Mouse (Mus musculus): ENCODE measurements around the gene Tubb4a. TPM values are rescaled to one million over a fixed set of nuclear protein-coding genes. Genes with fewer than 3 reads are reported as not detected.

The Tubb4a gene
- polyA plus RNA-seq, 1 experiment from 2014 or later = 5.7 TPM

- no peaks in the 10 kb centered on the region for H3K36me3 ChIP-seq (ENCODE audit: control insufficient read depth, insufficient read depth)
- WGBS = 91% methylated on average over 3 of the region's 3 CpGs
- 0 out of 2 replicates have a peak, but pooled peaks cover 2% of the 10 kb centered on the region for H3K27me3 ChIP-seq (ENCODE audit: control insufficient read depth, insufficient read depth, low read length)
- H3K27ac ChIP-seq (ENCODE audit: low read length) = no peak overlapping the region
- H3K9me3 ChIP-seq (replicated peaks; ENCODE audit: control insufficient read depth, low read length) = no peaks in the 10 kb centered on the region
- no peaks in the 10 kb centered on the region for H3K4me1 ChIP-seq (ENCODE audit: control insufficient read depth, insufficient read depth, low read length)
- no peak overlapping the region for H3K9ac ChIP-seq (ENCODE audit: low read length)
- no peak overlapping the region for H3K4me2 ChIP-seq (ENCODE audit: low read depth, low read length)
- no peak for ATAC-seq (replicated peaks; ENCODE audit: extremely low read depth, insufficient read depth, low FRiP score)
- no peak overlapping the region for H3K4me3 ChIP-seq (ENCODE audit: low read length)
These were observed 6.6 kb upstream of the Tubb4a start for GRCm38 (mm10) chr17:57094222-57094621.

GRCm38 (mm10) chr17:57085970-57086757 is 1.4 kb downstream of the Tubb4a start:
- no peak overlapping the region for H3K9ac ChIP-seq (ENCODE audit: low read length)
- 84% methylated on average over 11 of the region's 11 CpGs for WGBS
- H3K4me3 ChIP-seq (ENCODE audit: low read length) = no peak overlapping the region

GRCm38 (mm10) chr17:57082481-57082880 is 5.1 kb downstream of the Tubb4a start:
- Histone ChIP-seq H3K9ac (ENCODE audit: low read length) (no peak overlapping the region), H3K27ac (ENCODE audit: low read length) (no peak overlapping the region), H3K4me1 (ENCODE audit: control insufficient read depth, insufficient read depth, low read length) (peaks cover 6% of the 10 kb centered on the region), H3K27me3 (ENCODE audit: control insufficient read depth, insufficient read depth, low read length) (0 out of 2 replicates have a peak, but pooled peaks cover 6% of the 10 kb centered on the region), H3K9me3 (replicated peaks; ENCODE audit: control insufficient read depth, low read length) (no peaks in the 10 kb centered on the region), H3K36me3 (ENCODE audit: control insufficient read depth, insufficient read depth) (no peaks in the 10 kb centered on the region), H3K4me3 (ENCODE audit: low read length) (no peak overlapping the region), H3K4me2 (ENCODE audit: low read depth, low read length) (no peak overlapping the region)
- ATAC-seq (replicated peaks; ENCODE audit: extremely low read depth, insufficient read depth, low FRiP score) = no peak
- 72% methylated on average over 5 of the region's 5 CpGs for WGBS

More at GRCm38 (mm10) chr17:57085970-57086757, 1.4 kb downstream of the Tubb4a start:
- ATAC-seq (replicated peaks; ENCODE audit: extremely low read depth, insufficient read depth, low FRiP score) = no peak
- H3K27ac ChIP-seq (ENCODE audit: low read length) = no peak overlapping the region
- no peaks in the 10 kb centered on the region for H3K9me3 ChIP-seq (replicated peaks; ENCODE audit: control insufficient read depth, low read length)
- H3K4me2 ChIP-seq (ENCODE audit: low read depth, low read length) = no peak overlapping the region
- H3K4me1 ChIP-seq (ENCODE audit: control insufficient read depth, insufficient read depth, low read length) = peaks cover 6% of the 10 kb centered on the region
- peaks cover 16% of the 10 kb centered on the region for H3K27me3 ChIP-seq (ENCODE audit: control insufficient read depth, insufficient read depth, low read length)
- no peaks in the 10 kb centered on the region for H3K36me3 ChIP-seq (ENCODE audit: control insufficient read depth, insufficient read depth)

- Histone ChIP-seq H3K27ac (ENCODE audit: low read length) (no peak overlapping the region), H3K4me3 (ENCODE audit: low read length) (no peak overlapping the region), H3K4me2 (ENCODE audit: low read depth, low read length) (no peak overlapping the region), H3K36me3 (ENCODE audit: control insufficient read depth, insufficient read depth) (no peaks in the 10 kb centered on the region), H3K9ac (ENCODE audit: low read length) (no peak overlapping the region), H3K4me1 (ENCODE audit: control insufficient read depth, insufficient read depth, low read length) (no peaks in the 10 kb centered on the region), H3K27me3 (ENCODE audit: control insufficient read depth, insufficient read depth, low read length) (no peaks in the 10 kb centered on the region), H3K9me3 (replicated peaks; ENCODE audit: control insufficient read depth, low read length) (no peaks in the 10 kb centered on the region)
- WGBS = 92% methylated on average over 31 of the region's 31 CpGs
- ATAC-seq (replicated peaks; ENCODE audit: extremely low read depth, insufficient read depth, low FRiP score) = no peak
These were observed 6.2 kb downstream of the Tubb4a start for GRCm38 (mm10) chr17:57081234-57081842.

- Histone ChIP-seq H3K4me1 (ENCODE audit: control insufficient read depth, insufficient read depth, low read length) (no peaks in the 10 kb centered on the region), H3K9me3 (replicated peaks; ENCODE audit: control insufficient read depth, low read length) (no peaks in the 10 kb centered on the region), H3K4me3 (ENCODE audit: low read length) (no peak overlapping the region), H3K4me2 (ENCODE audit: low read depth, low read length) (no peak overlapping the region), H3K27ac (ENCODE audit: low read length) (no peak overlapping the region), H3K27me3 (ENCODE audit: control insufficient read depth, insufficient read depth, low read length) (no peaks in the 10 kb centered on the region), H3K36me3 (ENCODE audit: control insufficient read depth, insufficient read depth) (no peaks in the 10 kb centered on the region), H3K9ac (ENCODE audit: low read length) (no peak overlapping the region)
- ATAC-seq (replicated peaks; ENCODE audit: extremely low read depth, insufficient read depth, low FRiP score) = no peak
- WGBS = 72% methylated on average over 3 of the region's 3 CpGs
These were observed 7.7 kb downstream of the Tubb4a start for GRCm38 (mm10) chr17:57079919-57080318.

GRCm38 (mm10) chr17:57078336-57078735 is 9.2 kb downstream of the Tubb4a start, which contains the start of gene Dennd1c:
TSS of gene Dennd1c (minus strand) at chr17:57078514.
- 35% methylated on average over 6 of the region's 6 CpGs for WGBS
- H3K9me3 ChIP-seq (replicated peaks; ENCODE audit: control insufficient read depth, low read length) = no peaks in the 10 kb centered on the region
- no peak within 1 kb of the TSS; the same call in 1 of the 2 replicates for H3K4me3 ChIP-seq (ENCODE audit: low read length)
- peak within 1 kb of the TSS; percentile 10 for H3K4me2 ChIP-seq (ENCODE audit: low read depth, low read length)
- H3K36me3 ChIP-seq (ENCODE audit: control insufficient read depth, insufficient read depth) = no peaks in the 10 kb centered on the region
- H3K4me1 ChIP-seq (ENCODE audit: control insufficient read depth, insufficient read depth, low read length) = no peaks in the 10 kb centered on the region
- peak within 1 kb of the TSS; percentile 25; the same call in 1 of the 2 replicates for H3K9ac ChIP-seq (ENCODE audit: low read length)
- peak within 1 kb of the TSS; percentile 46 for H3K27ac ChIP-seq (ENCODE audit: low read length)
- peak; percentile 61 for ATAC-seq (replicated peaks; ENCODE audit: extremely low read depth, insufficient read depth, low FRiP score)
- H3K27me3 ChIP-seq (ENCODE audit: control insufficient read depth, insufficient read depth, low read length) = no peaks in the 10 kb centered on the region; the same call in 1 of the 2 replicates

- no peak overlapping the region for H3K27ac ChIP-seq (ENCODE audit: low read length)
- 44% methylated on average over 3 of the region's 3 CpGs for WGBS
- ATAC-seq (replicated peaks; ENCODE audit: extremely low read depth, insufficient read depth, low FRiP score) = no peak
These were observed 10.7 kb downstream of the Tubb4a start for GRCm38 (mm10) chr17:57076916-57077315.

GRCm38 (mm10) chr17:57070699-57071098 is 16.9 kb downstream of the Tubb4a start:
- ATAC-seq (replicated peaks; ENCODE audit: extremely low read depth, insufficient read depth, low FRiP score) = no peak

More at GRCm38 (mm10) chr17:57076916-57077315, 10.7 kb downstream of the Tubb4a start:
- Histone ChIP-seq H3K4me1 (ENCODE audit: control insufficient read depth, insufficient read depth, low read length) (no peaks in the 10 kb centered on the region), H3K36me3 (ENCODE audit: control insufficient read depth, insufficient read depth) (no peaks in the 10 kb centered on the region), H3K27me3 (ENCODE audit: control insufficient read depth, insufficient read depth, low read length) (no peaks in the 10 kb centered on the region; the same call in none of the 2 replicates), H3K4me2 (ENCODE audit: low read depth, low read length) (no peak overlapping the region), H3K9me3 (replicated peaks; ENCODE audit: control insufficient read depth, low read length) (no peaks in the 10 kb centered on the region), H3K4me3 (ENCODE audit: low read length) (no peak overlapping the region), H3K9ac (ENCODE audit: low read length) (no peak overlapping the region)

GRCm38 (mm10) chr17:57070272-57070671 is 17.3 kb downstream of the Tubb4a start:
- H3K27ac ChIP-seq (ENCODE audit: low read length) = no peak overlapping the region
- H3K4me3 ChIP-seq (ENCODE audit: low read length) = no peak overlapping the region
- H3K4me2 ChIP-seq (ENCODE audit: low read depth, low read length) = no peak overlapping the region
- no peak for ATAC-seq (replicated peaks; ENCODE audit: extremely low read depth, insufficient read depth, low FRiP score)
- 15% methylated on average over 9 of the region's 9 CpGs for WGBS
- H3K27me3 ChIP-seq (ENCODE audit: control insufficient read depth, insufficient read depth, low read length) = peaks cover 20% of the 10 kb centered on the region
- 0 out of 2 replicates have a peak, but pooled peaks cover 2% of the 10 kb centered on the region for H3K4me1 ChIP-seq (ENCODE audit: control insufficient read depth, insufficient read depth, low read length)
- no peak overlapping the region for H3K9ac ChIP-seq (ENCODE audit: low read length)
- H3K9me3 ChIP-seq (replicated peaks; ENCODE audit: control insufficient read depth, low read length) = no peaks in the 10 kb centered on the region
- H3K36me3 ChIP-seq (ENCODE audit: control insufficient read depth, insufficient read depth) = no peaks in the 10 kb centered on the region

More at GRCm38 (mm10) chr17:57070699-57071098, 16.9 kb downstream of the Tubb4a start:
- no peak overlapping the region for H3K4me2 ChIP-seq (ENCODE audit: low read depth, low read length)
- WGBS = 3% methylated on average over 11 of the region's 11 CpGs
- H3K4me3 ChIP-seq (ENCODE audit: low read length) = no peak overlapping the region
- no peaks in the 10 kb centered on the region for H3K36me3 ChIP-seq (ENCODE audit: control insufficient read depth, insufficient read depth)
- H3K27me3 ChIP-seq (ENCODE audit: control insufficient read depth, insufficient read depth, low read length) = peaks cover 20% of the 10 kb centered on the region
- no peaks in the 10 kb centered on the region for H3K9me3 ChIP-seq (replicated peaks; ENCODE audit: control insufficient read depth, low read length)
- H3K4me1 ChIP-seq (ENCODE audit: control insufficient read depth, insufficient read depth, low read length) = 0 out of 2 replicates have a peak, but pooled peaks cover 2% of the 10 kb centered on the region
- no peak overlapping the region for H3K9ac ChIP-seq (ENCODE audit: low read length)
- H3K27ac ChIP-seq (ENCODE audit: low read length) = no peak overlapping the region

All from heart, embryonic 16.5 days (tissue).